Mouse (Mus musculus) spleen, postnatal 4 days (tissue): ENCODE results near the gene Tectb.
"Not testable (repeated sequence)": the region's sequence is repeated elsewhere in the genome, so short reads cannot be mapped to it uniquely, and the experiment has no call there.

Experiments
- DNase-seq, 2 experiments: peaks; one replicate each; pipeline ENCODE4 v3.0.0; 2022; ENCODE audit warnings: low spot score in 2 of 2

Gene Tectb

GRCm38 (mm10) chr19:55165183-55165865, 15.2 kb upstream of the Tectb start:
- DNase-seq, result no peak

- no peak for DNase-seq
Observed at GRCm38 (mm10) chr19:55165954-55166353, 14.6 kb upstream of the Tectb start.

- no peak for DNase-seq
Observed at GRCm38 (mm10) chr19:55166741-55167140, 13.8 kb upstream of the Tectb start.

GRCm38 (mm10) chr19:55167741-55168140, 12.8 kb upstream of the Tectb start:
- DNase-seq, result no peak

- no peak for DNase-seq
Observed at GRCm38 (mm10) chr19:55168360-55168759, 12.2 kb upstream of the Tectb start.

GRCm38 (mm10) chr19:55169236-55169729, 11.2 kb upstream of the Tectb start:
- not testable (repeated sequence) for DNase-seq

- no peak for DNase-seq
Observed at GRCm38 (mm10) chr19:55170399-55170798, 10.1 kb upstream of the Tectb start.

- DNase-seq, result no peak
Observed at GRCm38 (mm10) chr19:55171585-55171984, 8.9 kb upstream of the Tectb start.

GRCm38 (mm10) chr19:55177143-55177542, 3.4 kb upstream of the Tectb start:
- no peak for DNase-seq

- DNase-seq, result no peak
Observed at GRCm38 (mm10) chr19:55184442-55184841, 3.9 kb downstream of the Tectb start.

GRCm38 (mm10) chr19:55185074-55185473, 4.5 kb downstream of the Tectb start:
- no peak for DNase-seq

GRCm38 (mm10) chr19:55185651-55186050, 5.1 kb downstream of the Tectb start:
- no peak for DNase-seq

- DNase-seq, result no peak
Observed at GRCm38 (mm10) chr19:55190065-55190464, 9.5 kb downstream of the Tectb start.

GRCm38 (mm10) chr19:55191596-55191995, 11.1 kb downstream of the Tectb start:
- no peak for DNase-seq

GRCm38 (mm10) chr19:55192254-55192945, 11.9 kb downstream of the Tectb start:
- DNase-seq, result no peak

GRCm38 (mm10) chr19:55193717-55194394, 13.3 kb downstream of the Tectb start:
- no peak for DNase-seq

- DNase-seq, result no peak
Observed at GRCm38 (mm10) chr19:55194520-55195170, 14.1 kb downstream of the Tectb start.

GRCm38 (mm10) chr19:55195574-55195973, 15.0 kb downstream of the Tectb start:
- peak in 1 of 2 experiments; percentile 45 for DNase-seq

GRCm38 (mm10) chr19:55198303-55198702, 17.8 kb downstream of the Tectb start:
- DNase-seq, result peak in 1 of 2 experiments; percentile 27

- peak; percentile 55 to 68 for DNase-seq
Observed at GRCm38 (mm10) chr19:55206482-55207138, 26.1 kb downstream of the Tectb start.

GRCm38 (mm10) chr19:55207205-55207604, 26.7 kb downstream of the Tectb start:
- DNase-seq, result peak in 1 of 2 experiments; percentile 37
